Mouse (Mus musculus) cerebellum, adult 18-20 months (tissue): ENCODE measurements around the gene Pygb.

ENCODE experiments used
- DNase-seq, 2 experiments: peaks; one replicate each; pipeline ENCODE4 v3.0.0; 2021

The Pygb gene

GRCm38 (mm10) chr2:150844798-150845197 lies 58.3 kb downstream of the Pygb start:
- no peak for DNase-seq

GRCm38 (mm10) chr2:150847436-150847995 lies 61.0 kb downstream of the Pygb start:
- no peak for DNase-seq

DNA sequence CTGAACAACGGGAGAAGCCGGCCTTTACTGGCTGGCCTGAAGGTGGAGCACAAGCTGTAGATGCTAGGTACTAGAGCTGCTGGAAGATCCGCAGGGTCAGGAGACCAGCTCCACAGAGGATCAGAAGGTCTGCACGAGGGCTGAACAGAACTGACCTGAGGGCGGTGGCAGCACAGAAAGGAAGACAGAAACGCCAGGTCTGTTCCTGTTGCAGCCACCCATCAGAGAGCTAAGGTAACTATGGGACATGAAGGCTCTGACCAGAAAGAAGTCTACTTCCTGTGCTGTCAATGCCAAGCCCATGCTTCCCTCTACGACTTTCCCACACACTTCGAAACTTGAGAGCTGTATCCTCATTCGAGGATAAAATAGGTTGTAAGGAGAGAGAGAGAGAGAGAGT lies 64.7 kb downstream of the Pygb start:
- DNase-seq = no peak

DNA sequence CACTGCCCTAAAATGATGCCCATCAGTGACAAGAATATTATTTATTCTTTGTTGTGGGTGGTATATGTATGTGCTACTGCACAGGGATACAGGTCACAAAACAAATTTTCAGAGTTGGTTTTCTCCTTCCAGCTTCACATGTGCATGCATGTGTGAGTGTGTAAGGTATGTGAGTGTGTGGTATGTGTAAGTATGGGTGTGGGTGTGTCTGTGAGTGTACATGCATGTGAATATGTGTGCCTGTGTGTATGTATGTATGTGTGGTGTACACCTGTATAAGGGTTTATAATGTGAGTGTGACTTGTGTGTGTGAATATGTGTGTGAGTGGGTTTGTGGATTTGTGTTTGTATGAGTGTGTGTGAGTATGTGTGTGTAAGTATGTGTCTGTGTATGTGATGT lies 68.7 kb downstream of the Pygb start:
- DNase-seq = no peak

DNA sequence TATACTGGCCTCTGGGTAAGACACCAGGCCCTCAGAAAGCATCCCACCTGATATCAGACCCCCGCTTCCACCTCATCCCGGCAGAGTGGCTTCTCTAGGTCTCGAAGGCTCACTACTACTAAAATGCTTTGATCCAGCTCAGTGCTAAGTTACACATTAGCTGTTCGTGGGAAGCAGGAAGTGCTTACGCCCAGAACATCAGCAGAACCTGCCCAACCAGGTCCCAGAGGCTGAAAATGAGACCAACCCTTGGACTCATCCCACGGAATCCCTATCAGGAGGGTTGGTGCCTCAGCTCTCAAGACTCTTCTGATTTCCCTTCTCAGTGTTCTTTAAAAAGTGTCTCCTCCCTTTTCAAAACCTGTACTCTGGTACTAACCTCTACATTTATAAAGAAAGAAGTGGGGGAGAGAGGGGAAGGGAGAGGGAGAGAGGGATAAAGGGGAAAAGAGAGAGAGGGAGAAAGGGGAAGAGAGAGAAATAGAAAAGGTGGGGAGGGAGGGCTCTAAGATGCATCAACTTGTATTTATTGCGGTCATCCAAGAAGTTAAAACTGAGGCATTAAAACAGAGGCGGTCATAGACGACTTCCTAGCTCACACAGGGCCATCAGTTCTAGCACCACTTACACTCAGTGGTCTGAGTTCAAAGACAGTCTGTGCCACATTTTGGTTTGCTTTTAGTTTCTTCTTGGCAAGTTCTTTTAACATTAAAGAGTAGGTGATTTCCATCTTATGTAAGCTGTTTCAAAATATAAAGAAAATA lies 72.4 kb downstream of the Pygb start:
- DNase-seq = no peak

GRCm38 (mm10) chr2:150859709-150860470 lies 73.4 kb downstream of the Pygb start:
- DNase-seq = no peak

DNA sequence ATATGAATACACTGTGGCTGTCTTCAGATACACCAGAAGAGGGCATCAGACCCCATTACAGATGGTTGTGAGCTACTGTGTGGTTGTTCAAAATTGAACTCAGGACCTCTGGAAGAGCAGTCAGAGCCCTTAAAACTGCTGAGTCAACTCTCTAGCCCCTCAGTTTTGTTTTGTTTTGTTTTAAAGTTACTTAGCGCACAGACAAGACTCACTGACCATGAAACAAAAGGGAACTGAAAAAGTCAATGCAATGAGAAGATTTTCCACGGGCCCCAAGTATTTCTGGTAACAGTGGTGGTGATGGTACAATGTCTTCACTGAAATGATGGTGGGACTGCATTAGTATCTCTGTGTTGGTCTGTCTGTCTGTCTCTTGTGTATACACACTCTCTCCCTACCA lies 74.6 kb downstream of the Pygb start:
- DNase-seq = no peak

DNA sequence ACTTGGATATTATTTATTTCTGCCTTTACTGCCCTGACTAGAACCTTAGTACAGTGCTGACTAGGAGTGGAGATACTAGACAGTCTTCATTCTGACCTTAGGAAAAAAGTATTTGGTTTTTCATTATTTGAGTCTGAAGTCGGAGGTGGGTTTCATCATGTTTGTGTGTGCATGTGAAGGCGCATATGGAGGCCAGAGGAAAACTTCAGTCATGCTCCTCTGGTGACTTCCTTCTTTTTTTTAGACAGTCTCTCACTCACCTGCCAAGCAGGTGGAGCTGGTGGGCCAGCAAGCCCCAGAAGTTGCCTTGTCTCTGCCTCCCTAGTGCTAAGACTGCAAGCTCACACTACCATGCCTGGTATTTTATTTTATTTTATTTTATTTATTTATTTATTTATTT lies 80.5 kb downstream of the Pygb start:
- DNase-seq = no peak

DNA sequence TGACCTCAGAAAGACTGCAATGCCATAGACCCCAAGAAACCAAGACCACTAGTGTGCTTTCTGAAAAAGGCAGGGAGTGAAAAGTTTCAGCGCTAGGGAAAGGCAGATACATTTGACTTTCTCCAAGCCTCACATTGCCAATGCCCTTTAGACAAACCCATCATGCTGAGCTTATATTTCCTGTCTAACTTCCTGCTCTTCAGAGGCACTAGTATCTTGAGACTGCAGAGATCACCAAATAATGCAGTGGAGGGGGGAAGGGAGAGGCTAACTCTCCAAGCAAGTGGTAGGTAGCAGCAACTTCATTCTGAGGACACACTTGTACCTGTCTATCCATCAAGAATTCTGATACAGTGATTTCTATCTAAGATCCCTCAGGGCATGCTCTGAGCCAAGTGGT lies 82.9 kb downstream of the Pygb start:
- no peak for DNase-seq

DNA sequence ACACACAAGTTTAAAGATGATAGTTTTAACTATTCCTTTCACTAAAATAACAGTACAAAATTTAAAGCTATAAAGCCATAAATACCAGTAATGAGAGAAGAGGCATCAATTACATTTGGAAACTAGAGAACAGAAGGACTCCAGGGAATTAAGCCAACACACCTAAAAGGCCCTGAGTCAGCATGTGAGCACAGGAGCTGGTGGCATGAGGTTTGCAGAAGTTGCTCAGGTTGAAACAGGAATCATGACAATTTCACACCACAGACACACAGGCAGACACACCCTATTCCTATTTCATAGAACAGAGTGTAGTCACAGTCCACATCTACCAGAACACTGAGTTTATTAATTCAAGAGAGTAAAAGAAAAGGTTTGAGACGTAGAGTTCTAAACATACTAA lies 88.0 kb downstream of the Pygb start:
- DNase-seq = peak in 1 of 2 experiments; percentile 35

GRCm38 (mm10) chr2:150875226-150875625 lies 88.7 kb downstream of the Pygb start:
- DNase-seq = no peak

DNA sequence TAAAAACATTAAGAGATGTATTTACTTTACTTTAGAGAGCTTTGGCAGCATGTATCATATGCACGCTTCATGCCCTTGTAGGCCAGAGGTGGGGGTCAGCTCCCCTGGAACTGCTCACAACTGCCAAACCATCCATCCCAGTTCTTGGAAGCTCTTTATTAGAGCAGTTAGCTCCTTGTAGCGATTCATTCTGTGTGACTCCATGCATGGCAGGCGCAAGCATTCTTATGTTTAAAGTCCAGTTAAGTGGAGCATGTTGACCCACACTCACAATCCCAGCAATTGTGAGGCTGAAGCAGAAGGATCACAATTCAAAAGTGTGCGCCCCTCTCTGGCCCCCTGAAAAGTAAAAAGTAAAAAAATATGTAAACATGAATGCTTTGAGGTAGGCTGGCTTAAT lies 91.0 kb downstream of the Pygb start:
- DNase-seq = no peak
